Mouse (Mus musculus): ENCODE results near the gene Slc22a6. TPM values are rescaled to one million over a fixed set of nuclear protein-coding genes. Genes with fewer than 3 reads are reported as not detected.
A peak's percentile ranks its signal among the peaks of the same experiment; 100 is the strongest.

The Slc22a6 gene
- polyA plus RNA-seq, 1 experiment from 2014 or later, result 0.03 TPM

- ATAC-seq, result no peak
- H3K4me2 ChIP-seq (replicated peaks; ENCODE audit: low read depth), result peak within 1 kb of the TSS; percentile 78; the same call in 1 of the 2 replicates
Measured at GRCm38 (mm10) chr19:8663360-8663839, 45.6 kb downstream of the Slc22a6 start, which contains the start of gene Chrm1. Gene Chrm1 (plus strand): TSS chr19:8663789.

DNA sequence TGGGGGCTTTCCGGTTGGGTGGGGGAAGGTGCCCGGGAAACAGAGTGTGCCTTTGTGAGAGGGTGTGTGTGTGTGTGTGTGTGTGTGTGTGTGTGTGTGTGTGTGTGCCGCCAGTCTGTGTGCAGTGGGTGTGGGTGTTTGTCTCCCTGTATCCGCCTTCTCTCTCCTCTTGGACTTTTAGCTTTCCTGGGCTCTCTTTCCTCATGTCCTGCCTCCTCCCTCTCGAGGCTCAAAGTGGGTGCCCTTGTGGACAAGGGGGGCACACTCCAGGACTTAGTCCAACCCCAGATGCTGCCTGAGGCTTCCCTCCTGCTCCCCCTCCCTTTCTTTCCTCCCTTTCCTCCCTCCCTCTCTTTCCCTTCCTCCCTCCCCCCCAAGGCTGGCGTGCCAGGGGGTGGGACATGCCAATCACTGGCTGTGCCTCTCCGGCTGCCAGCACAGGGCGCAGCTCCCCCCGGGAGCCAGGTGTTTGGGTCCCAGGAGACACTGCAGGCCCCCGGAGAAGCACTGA lies 46.1 kb downstream of the Slc22a6 start:
- H3K9ac ChIP-seq (ENCODE audit: low read depth, low read length), result no peak overlapping the region
- no peak; the same call in 1 of the 2 replicates for ATAC-seq

More at GRCm38 (mm10) chr19:8663360-8663839, 45.6 kb downstream of the Slc22a6 start, which contains the start of gene Chrm1:
- H3K36me3 ChIP-seq (ENCODE audit: control insufficient read depth, insufficient read depth), result no peaks in the 10 kb centered on the region
- TF ChIP-seq CTCF (IDR thresholded peaks at IDR 0.05; ENCODE audit: low read depth), result no peak
- no peak within 1 kb of the TSS for H3K4me3 ChIP-seq (ENCODE audit: low read depth, low read length)
- H3K27me3 ChIP-seq (replicated peaks; ENCODE audit: control insufficient read depth, insufficient read depth, low read length), result 0 out of 2 replicates have a peak, but pooled peaks cover 3% of the 10 kb centered on the region
- no peak within 1 kb of the TSS; the same call in 1 of the 2 replicates for H3K27ac ChIP-seq (ENCODE audit: low read depth, low read length)
- no peak within 1 kb of the TSS for H3K9ac ChIP-seq (ENCODE audit: low read depth, low read length)
- 0 out of 2 replicates have a peak, but pooled peaks cover 3% of the 10 kb centered on the region for H3K4me1 ChIP-seq (replicated peaks; ENCODE audit: control insufficient read depth, insufficient read depth, low read length)
- no peaks in the 10 kb centered on the region for H3K9me3 ChIP-seq (ENCODE audit: control insufficient read depth)
- WGBS, result 76% methylated on average over 9 of the region's 9 CpGs

DNA sequence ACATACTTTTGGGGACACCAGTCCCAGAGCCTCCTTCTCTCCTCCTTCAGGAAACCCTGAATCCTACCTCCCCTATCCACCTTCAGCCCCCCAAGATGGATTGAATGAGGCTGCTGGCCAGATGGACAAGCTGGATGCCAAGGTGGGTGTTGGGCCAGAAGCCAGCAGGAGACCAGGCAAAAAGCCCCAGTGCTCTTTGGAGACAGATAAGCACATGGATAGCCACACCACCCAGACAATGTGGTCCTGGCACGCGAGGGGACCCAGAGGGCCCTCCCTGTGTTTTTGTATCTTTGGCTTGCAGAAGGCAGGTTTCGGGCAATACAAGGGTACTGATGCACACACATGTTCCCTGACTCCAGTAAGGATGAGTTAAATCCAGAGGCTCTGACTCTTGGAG lies 47.0 kb downstream of the Slc22a6 start:
- Histone ChIP-seq H3K9me3 (ENCODE audit: control insufficient read depth) (no peaks in the 10 kb centered on the region), H3K27me3 (replicated peaks; ENCODE audit: control insufficient read depth, insufficient read depth, low read length) (0 out of 2 replicates have a peak, but pooled peaks cover 3% of the 10 kb centered on the region), H3K9ac (ENCODE audit: low read depth, low read length) (no peak overlapping the region), H3K27ac (ENCODE audit: low read depth, low read length) (no peak overlapping the region), H3K36me3 (ENCODE audit: control insufficient read depth, insufficient read depth) (no peaks in the 10 kb centered on the region), H3K4me1 (replicated peaks; ENCODE audit: control insufficient read depth, insufficient read depth, low read length) (0 out of 2 replicates have a peak, but pooled peaks cover 3% of the 10 kb centered on the region), H3K4me2 (replicated peaks; ENCODE audit: low read depth) (0 out of 2 replicates have a peak overlapping the region, but pooled peaks have one; percentile 9), H3K4me3 (ENCODE audit: low read depth, low read length) (no peak overlapping the region)
- 94% methylated on average over 3 of the region's 3 CpGs for WGBS
- no peak for ATAC-seq
- no peak for TF ChIP-seq CTCF (IDR thresholded peaks at IDR 0.05; ENCODE audit: low read depth)

More for the DNA sequence above, 46.1 kb downstream of the Slc22a6 start:
- TF ChIP-seq CTCF (IDR thresholded peaks at IDR 0.05; ENCODE audit: low read depth), result no peak
- Histone ChIP-seq H3K4me1 (replicated peaks; ENCODE audit: control insufficient read depth, insufficient read depth, low read length) (0 out of 2 replicates have a peak, but pooled peaks cover 3% of the 10 kb centered on the region), H3K27ac (ENCODE audit: low read depth, low read length) (no peak overlapping the region), H3K36me3 (ENCODE audit: control insufficient read depth, insufficient read depth) (no peaks in the 10 kb centered on the region), H3K27me3 (replicated peaks; ENCODE audit: control insufficient read depth, insufficient read depth, low read length) (0 out of 2 replicates have a peak, but pooled peaks cover 3% of the 10 kb centered on the region), H3K4me3 (ENCODE audit: low read depth, low read length) (no peak overlapping the region), H3K4me2 (replicated peaks; ENCODE audit: low read depth) (0 out of 2 replicates have a peak overlapping the region, but pooled peaks have one; percentile 9), H3K9me3 (ENCODE audit: control insufficient read depth) (no peaks in the 10 kb centered on the region)
- WGBS, result 33% methylated on average over 9 of the region's 10 CpGs

DNA sequence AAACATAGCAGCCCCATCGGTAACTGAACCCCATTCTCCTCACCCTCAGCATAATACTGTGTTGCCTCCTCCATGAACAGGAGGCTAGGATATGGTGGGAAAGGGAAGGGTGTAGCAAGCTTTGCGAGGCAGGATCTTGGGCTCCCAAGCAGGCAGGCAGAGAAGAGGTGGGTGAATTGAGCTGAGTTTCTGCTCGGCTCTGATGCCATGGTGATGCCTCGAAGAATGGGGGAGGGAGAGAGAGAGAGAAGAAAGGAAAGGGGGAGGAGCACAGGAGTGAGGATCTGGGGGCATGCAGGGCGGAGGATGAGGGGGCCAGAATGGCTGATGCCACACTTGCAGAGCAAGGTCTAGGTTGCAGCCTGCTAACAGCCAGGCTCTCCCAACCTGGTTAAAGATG lies 47.9 kb downstream of the Slc22a6 start:
- Histone ChIP-seq H3K27ac (ENCODE audit: low read depth, low read length) (no peak overlapping the region), H3K36me3 (ENCODE audit: control insufficient read depth, insufficient read depth) (no peaks in the 10 kb centered on the region), H3K9ac (ENCODE audit: low read depth, low read length) (no peak overlapping the region), H3K27me3 (replicated peaks; ENCODE audit: control insufficient read depth, insufficient read depth, low read length) (0 out of 2 replicates have a peak, but pooled peaks cover 3% of the 10 kb centered on the region), H3K4me3 (ENCODE audit: low read depth, low read length) (no peak overlapping the region), H3K4me1 (replicated peaks; ENCODE audit: control insufficient read depth, insufficient read depth, low read length) (0 out of 2 replicates have a peak, but pooled peaks cover 3% of the 10 kb centered on the region), H3K4me2 (replicated peaks; ENCODE audit: low read depth) (no peak overlapping the region), H3K9me3 (ENCODE audit: control insufficient read depth) (no peaks in the 10 kb centered on the region)
- ATAC-seq, result no peak
- WGBS, result 75% methylated on average over 5 of the region's 5 CpGs
- TF ChIP-seq CTCF (IDR thresholded peaks at IDR 0.05; ENCODE audit: low read depth), result no peak

DNA sequence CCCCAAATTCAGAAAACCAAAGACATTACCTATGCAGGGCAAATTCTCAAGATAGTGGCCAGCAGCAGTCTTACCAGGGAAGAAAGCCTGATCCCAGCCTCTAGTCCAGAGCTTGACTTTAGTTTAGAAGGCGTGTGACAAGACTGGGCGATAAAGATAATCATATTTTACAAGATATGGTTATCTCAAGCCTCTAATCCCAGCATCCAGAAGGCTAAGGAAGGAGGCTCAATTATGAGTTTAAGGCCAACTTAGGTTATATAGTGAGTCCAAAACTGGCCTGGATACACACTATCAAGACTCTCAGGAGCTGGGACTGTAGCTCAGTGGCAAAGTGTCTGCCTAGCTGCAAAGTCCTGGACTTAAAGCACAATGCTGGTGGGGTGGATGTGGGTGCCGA lies 55.0 kb downstream of the Slc22a6 start:
- no peaks in the 10 kb centered on the region for H3K27me3 ChIP-seq (replicated peaks; ENCODE audit: control insufficient read depth, insufficient read depth, low read length)
- no peak overlapping the region for H3K9ac ChIP-seq (ENCODE audit: low read depth, low read length)
- no peaks in the 10 kb centered on the region for H3K9me3 ChIP-seq (ENCODE audit: control insufficient read depth)
- no peaks in the 10 kb centered on the region for H3K4me1 ChIP-seq (replicated peaks; ENCODE audit: control insufficient read depth, insufficient read depth, low read length)
- H3K4me2 ChIP-seq (replicated peaks; ENCODE audit: low read depth), result no peak overlapping the region
- H3K4me3 ChIP-seq (ENCODE audit: low read depth, low read length), result no peak overlapping the region
- WGBS, result 69% methylated on average over 3 of the region's 3 CpGs
- H3K36me3 ChIP-seq (ENCODE audit: control insufficient read depth, insufficient read depth), result no peaks in the 10 kb centered on the region
- ATAC-seq, result no peak
- TF ChIP-seq CTCF (IDR thresholded peaks at IDR 0.05; ENCODE audit: low read depth), result no peak
- no peak overlapping the region for H3K27ac ChIP-seq (ENCODE audit: low read depth, low read length)

DNA sequence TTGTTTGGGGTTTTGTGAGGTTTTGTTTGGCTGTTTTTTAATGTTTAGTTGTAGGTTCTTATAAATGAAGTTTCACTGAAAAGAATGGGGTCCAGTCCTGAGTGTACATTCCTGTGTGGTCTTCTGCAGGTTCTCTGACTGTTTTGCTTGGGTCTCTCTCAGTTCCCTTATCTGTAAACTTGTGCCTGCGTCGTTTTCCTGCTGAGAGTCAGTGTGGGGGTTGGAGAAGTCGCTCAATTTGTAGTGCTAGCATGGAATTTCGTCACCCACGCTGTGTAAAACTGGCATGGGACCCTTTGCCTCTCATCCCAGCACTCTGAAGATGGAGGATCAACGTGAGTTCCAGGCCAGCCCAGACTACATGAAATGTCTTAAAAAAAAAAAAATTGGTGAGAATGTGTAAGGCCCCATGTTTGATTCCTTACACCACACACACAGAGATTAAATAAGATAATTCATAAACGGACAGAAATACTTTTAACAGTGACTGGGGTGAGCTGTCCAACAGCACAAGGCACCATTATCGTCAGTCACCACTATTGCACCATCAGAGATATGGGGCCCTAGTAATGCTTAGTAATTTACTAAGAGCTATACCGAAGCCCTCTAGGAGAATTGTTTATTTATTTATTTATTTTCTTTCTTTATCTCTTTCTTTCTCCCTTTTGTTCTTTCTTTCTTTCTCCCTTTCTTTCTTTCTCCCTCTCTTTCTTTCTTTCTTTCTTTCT lies 55.7 kb downstream of the Slc22a6 start:
- Histone ChIP-seq H3K27ac (ENCODE audit: low read depth, low read length) (no peak overlapping the region), H3K4me2 (replicated peaks; ENCODE audit: low read depth) (no peak overlapping the region), H3K4me3 (ENCODE audit: low read depth, low read length) (no peak overlapping the region), H3K9ac (ENCODE audit: low read depth, low read length) (no peak overlapping the region), H3K36me3 (ENCODE audit: control insufficient read depth, insufficient read depth) (no peaks in the 10 kb centered on the region), H3K27me3 (replicated peaks; ENCODE audit: control insufficient read depth, insufficient read depth, low read length) (no peaks in the 10 kb centered on the region), H3K9me3 (ENCODE audit: control insufficient read depth) (no peaks in the 10 kb centered on the region), H3K4me1 (replicated peaks; ENCODE audit: control insufficient read depth, insufficient read depth, low read length) (no peaks in the 10 kb centered on the region)
- no peak for TF ChIP-seq CTCF (IDR thresholded peaks at IDR 0.05; ENCODE audit: low read depth)
- no peak for ATAC-seq
- WGBS, result 52% methylated on average over 9 of the region's 9 CpGs

Other genes starting within 250 kb of the Slc22a6 start
- gene Slc22a30, start 212.9 kb upstream of the Slc22a6 start, polyA plus RNA-seq (2015; fragmentation: Nextera tagmentation; extraction: Ambion mirVana), result not detected in 2 replicates
- 0.05 and 0.13 TPM in 2 replicates for gene Slc22a8, start 26.8 kb upstream of the Slc22a6 start, polyA plus RNA-seq (2015; fragmentation: Nextera tagmentation; extraction: Ambion mirVana)
- 0.78 and 0.98 TPM in 2 replicates for gene Chrm1, start 45.8 kb downstream of the Slc22a6 start, polyA plus RNA-seq (2015; fragmentation: Nextera tagmentation; extraction: Ambion mirVana)
- gene Slc3a2, start 105.3 kb downstream of the Slc22a6 start, polyA plus RNA-seq (2015; fragmentation: Nextera tagmentation; extraction: Ambion mirVana), result 237 and 283 TPM in 2 replicates
- 32.8 and 33.4 TPM in 2 replicates for gene Wdr74, start 117.8 kb downstream of the Slc22a6 start, polyA plus RNA-seq (2015; fragmentation: Nextera tagmentation; extraction: Ambion mirVana)
- gene 1700092M07Rik, start 122.7 kb downstream of the Slc22a6 start, polyA plus RNA-seq (2015; fragmentation: Nextera tagmentation; extraction: Ambion mirVana), result 0.50 and 0.56 TPM in 2 replicates
- 83.4 and 89.2 TPM in 2 replicates for gene Stx5a, start 123.4 kb downstream of the Slc22a6 start, polyA plus RNA-seq (2015; fragmentation: Nextera tagmentation; extraction: Ambion mirVana)
- 54.5 and 57.2 TPM in 2 replicates for gene Nxf1, start 139.0 kb downstream of the Slc22a6 start, polyA plus RNA-seq (2015; fragmentation: Nextera tagmentation; extraction: Ambion mirVana)
- gene Tmem223, start 153.0 kb downstream of the Slc22a6 start, polyA plus RNA-seq (2015; fragmentation: Nextera tagmentation; extraction: Ambion mirVana), result 136 and 137 TPM in 2 replicates
- 93.5 and 97.4 TPM in 2 replicates for gene Tmem179b, start 156.4 kb downstream of the Slc22a6 start, polyA plus RNA-seq (2015; fragmentation: Nextera tagmentation; extraction: Ambion mirVana)
- gene Taf6l, start 168.4 kb downstream of the Slc22a6 start, polyA plus RNA-seq (2015; fragmentation: Nextera tagmentation; extraction: Ambion mirVana), result 12.0 and 13.2 TPM in 2 replicates
- gene Polr2g, start 180.5 kb downstream of the Slc22a6 start, polyA plus RNA-seq (2015; fragmentation: Nextera tagmentation; extraction: Ambion mirVana), result 114 and 115 TPM in 2 replicates
- 1.9 and 2.0 TPM in 2 replicates for gene Zbtb3, start 184.5 kb downstream of the Slc22a6 start, polyA plus RNA-seq (2015; fragmentation: Nextera tagmentation; extraction: Ambion mirVana)
- gene Ttc9c, start 201.3 kb downstream of the Slc22a6 start, polyA plus RNA-seq (2015; fragmentation: Nextera tagmentation; extraction: Ambion mirVana), result 18.2 and 19.9 TPM in 2 replicates
- 5.4 and 6.0 TPM in 2 replicates for gene Hnrnpul2, start 202.0 kb downstream of the Slc22a6 start, polyA plus RNA-seq (2015; fragmentation: Nextera tagmentation; extraction: Ambion mirVana)
- not detected in 2 replicates for gene AC129217.1, start 211.7 kb downstream of the Slc22a6 start, polyA plus RNA-seq (2015; fragmentation: Nextera tagmentation; extraction: Ambion mirVana)
- gene Bscl2, start 219.4 kb downstream of the Slc22a6 start, polyA plus RNA-seq (2015; fragmentation: Nextera tagmentation; extraction: Ambion mirVana), result 43.2 and 47.2 TPM in 2 replicates
- gene Gng3, start 221.2 kb downstream of the Slc22a6 start, polyA plus RNA-seq (2015; fragmentation: Nextera tagmentation; extraction: Ambion mirVana), result 9.4 and 10.9 TPM in 2 replicates
- gene Lrrn4cl, start 232.7 kb downstream of the Slc22a6 start, polyA plus RNA-seq (2015; fragmentation: Nextera tagmentation; extraction: Ambion mirVana), result 2.2 TPM in 2 replicates

All from intestine, postnatal 0 days (tissue).